Mouse (Mus musculus): Measurements from ENCODE around the gene Vmn1r224.

The Vmn1r224 gene

DNA sequence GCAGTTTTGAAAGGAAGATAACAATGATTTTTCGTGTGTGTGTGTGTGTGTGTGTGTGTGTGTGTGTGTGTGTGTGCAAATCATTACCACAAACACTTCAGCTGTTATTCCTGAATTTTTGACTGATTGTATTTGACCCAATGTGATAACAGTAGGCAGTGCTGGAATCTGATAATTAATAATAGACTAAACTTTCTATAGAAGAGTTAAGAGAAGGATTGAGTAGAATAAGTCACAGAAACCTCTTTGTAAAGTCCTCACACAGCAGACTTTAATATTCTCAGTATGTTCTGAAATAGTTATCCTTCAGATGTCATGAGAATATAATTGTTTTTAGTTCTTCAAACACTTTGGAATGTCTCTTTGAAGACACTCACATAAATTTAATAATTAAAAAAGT, at the start of gene Vmn1r224:
Gene Vmn1r224 (plus strand): TSS at position 301 of the 400 bp plus-strand sequence.
- DNase-seq (ENCODE audit: low spot score) = no peak

DNA sequence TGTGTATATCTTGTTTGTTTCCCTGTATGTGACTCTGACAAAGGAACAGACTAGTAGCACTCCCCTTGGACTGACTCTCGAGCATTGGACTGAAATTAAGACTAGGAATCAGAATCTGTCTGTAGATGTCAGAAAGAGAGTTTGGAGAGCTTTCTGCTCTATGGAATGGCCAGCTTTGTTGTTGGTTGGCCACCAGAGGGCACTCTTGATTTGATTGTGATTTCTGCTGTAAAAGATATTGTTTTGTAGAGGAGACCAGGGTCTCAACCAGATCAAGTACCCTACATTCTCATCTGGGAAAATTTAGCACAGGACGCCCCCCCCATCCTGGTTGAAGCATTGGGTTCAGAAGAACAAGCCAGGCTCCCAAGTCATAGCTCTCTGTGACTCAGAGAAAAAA, 14.8 kb upstream of the Vmn1r224 start:
- DNase-seq (ENCODE audit: low spot score) = no peak

DNA sequence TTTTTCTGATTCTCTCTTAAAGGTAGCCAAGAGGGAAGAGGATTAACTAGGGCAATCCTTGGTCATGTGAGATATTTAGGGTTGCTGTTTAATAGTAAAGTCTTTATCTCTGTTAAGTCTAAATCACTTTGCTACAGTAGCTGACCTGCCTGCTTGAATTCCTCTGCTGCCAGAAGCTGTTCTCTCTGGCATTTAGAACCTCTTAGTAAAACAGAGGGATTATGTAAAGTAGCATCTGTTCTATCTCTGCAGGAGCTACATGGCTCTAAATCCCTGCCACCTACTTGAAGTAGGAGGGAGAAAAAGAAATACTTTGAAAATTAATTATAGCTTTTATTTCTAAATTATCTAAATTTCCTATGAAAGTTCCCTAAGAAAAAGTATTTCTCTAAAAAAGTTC, 25.3 kb downstream of the Vmn1r224 start:
- DNase-seq (ENCODE audit: low spot score) = no peak

DNA sequence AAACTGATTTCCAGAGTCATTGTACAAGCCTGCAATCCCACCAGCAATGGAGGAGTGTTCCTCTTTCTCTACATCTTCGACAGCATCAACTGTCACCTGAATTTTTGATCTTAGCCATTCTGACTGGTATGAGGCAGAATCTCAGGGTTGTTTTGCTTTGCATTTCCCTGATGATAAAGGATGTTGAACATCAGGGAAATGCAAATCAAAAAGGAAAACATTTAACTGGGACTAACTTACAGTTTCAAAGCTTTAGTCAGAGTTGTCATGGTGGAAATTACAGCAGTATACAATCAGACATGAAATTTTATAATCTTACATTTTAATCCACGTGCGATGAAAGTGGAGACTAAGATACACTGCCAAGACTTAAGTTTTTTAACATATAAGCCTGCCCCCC, 59.4 kb downstream of the Vmn1r224 start:
- no peak for DNase-seq (ENCODE audit: low spot score)

All from ovary, postnatal 10 days (tissue).